Mouse (Mus musculus) gastrocnemius, postnatal 10 days (tissue): ENCODE data around the gene Tmem14a. TPM values are rescaled to one million over a fixed set of nuclear protein-coding genes. Genes with fewer than 3 reads are reported as not detected.
"Not testable (repeated sequence)": the region's sequence is repeated elsewhere in the genome, so short reads cannot be mapped to it uniquely, and the experiment has no call there.

Experiments
- DNase-seq: peaks from one replicate; pipeline ENCODE4 v3.0.0; 2021; ENCODE audit warnings: mixed read lengths
- total RNA-seq, 2 experiments: library from RNA; stranded (reverse); gene quantifications; 2 replicates each; pipeline ENCODE4 v1.2.3; 2021

Tmem14a gene
- total RNA-seq, 2 experiments from 2014 or later, result 2.0 to 2.8 TPM

DNA sequence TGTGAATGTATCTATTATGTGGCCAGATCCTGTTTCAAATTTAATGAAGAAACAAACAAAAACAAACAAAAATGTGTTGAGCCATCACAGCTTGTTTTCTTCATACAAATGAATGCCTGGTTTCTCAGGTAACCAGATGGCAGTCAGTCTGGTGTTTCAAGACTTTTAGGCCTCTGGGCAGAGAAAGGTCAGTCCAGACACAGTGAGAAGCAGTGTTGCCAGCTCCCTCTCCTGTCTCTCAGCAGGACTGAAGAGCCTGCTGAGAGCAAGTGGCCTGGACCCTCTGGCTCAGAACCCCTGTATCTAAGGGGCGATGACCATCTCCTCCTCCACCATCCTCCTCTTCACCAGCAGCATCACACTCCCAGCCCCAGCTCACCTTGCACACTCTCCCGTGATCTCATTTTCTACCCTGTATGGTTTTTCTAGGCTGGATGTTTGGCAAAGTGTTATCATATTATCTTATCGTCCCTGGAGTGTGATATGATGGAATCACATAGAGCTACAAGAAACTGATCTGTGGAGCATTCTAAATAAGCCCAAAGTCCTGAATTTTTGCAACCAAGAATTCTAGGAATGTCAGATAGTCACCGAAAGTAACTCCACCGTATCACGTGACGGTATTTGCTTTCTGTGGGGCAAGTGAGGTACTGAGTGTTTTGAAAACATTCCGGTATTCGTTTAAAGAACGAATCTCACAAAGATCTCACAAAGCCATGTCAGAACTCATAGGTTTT lies 34.4 kb downstream of the Tmem14a start:
- DNase-seq, result no peak

DNA sequence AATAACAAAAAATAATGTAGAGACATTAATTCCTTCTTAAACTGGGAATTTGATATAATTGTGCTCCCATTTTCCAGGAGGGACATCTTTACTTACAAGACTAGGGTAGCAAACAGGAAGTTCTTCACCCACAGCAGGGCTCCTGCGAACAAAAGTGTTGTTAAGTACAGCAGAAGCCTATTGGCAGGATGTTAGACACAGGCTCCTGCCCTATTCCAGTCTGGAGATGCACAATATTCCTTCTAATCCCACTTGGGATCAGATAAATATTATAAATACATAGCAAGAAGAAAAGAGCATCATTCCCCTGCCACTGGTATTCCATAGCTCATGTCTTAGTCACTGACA lies 34.9 kb downstream of the Tmem14a start:
- no peak for DNase-seq

DNA sequence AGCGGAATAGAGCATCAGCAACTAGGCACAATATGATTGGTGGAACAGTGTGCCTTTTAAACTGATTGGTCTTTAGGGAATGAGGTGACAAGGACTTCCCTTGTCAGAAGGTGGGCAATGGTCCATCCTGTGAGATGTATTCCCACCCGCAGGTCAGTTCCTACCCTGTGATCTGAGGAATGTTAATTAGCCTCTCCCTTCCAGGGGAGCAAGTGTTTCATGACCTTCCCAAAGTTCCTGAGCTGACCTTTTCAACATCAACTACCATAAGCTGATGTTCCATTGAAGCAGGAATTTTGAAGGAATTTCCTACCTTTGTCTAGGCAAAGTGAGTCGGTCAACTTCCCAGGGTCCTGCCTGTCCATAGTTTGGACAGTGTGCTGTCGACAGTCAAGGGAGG lies 35.5 kb downstream of the Tmem14a start:
- no peak for DNase-seq

DNA sequence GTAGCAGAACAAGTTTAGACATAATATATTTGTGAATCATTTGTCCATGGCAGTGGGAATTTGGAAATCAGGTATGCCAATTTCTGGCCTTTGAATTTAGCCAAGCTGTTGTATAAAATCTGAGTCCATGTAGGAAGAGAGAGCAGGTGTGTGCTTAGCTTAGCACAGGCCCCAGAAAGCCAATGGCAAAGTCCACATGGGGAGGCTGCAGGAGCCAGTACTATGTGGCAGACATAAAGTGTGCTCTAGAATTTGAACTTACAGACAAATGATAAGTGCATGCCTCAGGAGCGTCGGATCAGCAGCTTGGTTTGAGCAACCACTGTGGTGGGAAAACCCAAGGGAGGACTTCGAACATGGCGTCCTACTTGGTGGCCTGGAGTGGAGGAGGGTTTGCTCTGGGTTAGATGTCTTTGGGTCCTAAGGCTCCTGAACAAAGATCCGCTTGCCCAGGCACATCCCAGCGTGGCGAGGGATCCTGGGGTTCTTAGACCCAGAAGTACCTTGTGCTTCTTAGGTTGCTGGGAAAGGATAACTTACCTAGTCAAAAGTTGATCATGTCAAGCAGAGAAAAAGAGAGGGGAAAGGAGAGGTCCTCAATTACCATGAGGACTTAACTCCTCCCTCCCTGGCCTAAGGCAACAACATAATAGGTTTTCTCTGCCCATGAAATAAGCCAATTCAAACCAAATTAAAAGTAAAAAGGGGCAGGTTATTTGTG lies 37.4 kb downstream of the Tmem14a start:
- DNase-seq, result no peak

DNA sequence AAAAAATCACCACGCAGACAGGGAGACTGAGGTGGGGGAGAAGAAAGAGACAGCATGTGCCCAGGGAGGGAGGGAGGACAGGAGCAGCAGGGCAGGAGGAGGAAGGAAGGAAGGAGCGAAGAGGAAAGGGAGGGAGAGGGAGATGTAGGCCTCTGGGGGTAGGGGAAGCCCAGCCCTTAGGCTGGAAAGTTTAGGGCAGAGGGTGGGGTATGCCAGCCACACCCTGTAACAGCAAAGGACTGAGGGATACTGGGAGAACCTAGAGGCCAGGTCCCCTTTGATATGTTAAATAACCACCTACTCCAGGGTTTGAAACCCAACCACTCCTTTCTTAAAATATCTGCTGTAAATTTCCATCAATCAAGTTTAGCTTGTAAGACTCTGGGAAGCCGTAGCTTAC lies 38.0 kb downstream of the Tmem14a start:
- DNase-seq, result no peak

DNA sequence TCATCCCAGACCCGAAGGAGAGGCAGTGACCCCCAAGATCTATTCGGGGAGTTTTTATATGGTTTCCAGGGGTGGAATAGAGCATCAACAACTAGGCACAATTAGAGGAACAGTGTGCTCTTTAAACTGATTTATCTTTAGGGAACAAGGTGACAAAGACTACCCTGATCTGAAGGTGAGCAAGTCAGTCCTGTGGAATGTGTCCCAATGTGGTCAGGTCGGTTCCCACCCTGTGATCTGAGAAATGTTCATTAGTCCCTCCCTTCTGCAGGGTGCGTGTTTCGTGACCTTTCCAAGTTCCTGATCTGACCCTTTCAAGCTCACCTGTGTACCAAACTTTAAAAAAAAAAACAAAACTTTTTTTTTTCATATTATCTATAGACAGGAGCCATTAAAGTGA lies 38.5 kb downstream of the Tmem14a start:
- DNase-seq, result no peak

DNA sequence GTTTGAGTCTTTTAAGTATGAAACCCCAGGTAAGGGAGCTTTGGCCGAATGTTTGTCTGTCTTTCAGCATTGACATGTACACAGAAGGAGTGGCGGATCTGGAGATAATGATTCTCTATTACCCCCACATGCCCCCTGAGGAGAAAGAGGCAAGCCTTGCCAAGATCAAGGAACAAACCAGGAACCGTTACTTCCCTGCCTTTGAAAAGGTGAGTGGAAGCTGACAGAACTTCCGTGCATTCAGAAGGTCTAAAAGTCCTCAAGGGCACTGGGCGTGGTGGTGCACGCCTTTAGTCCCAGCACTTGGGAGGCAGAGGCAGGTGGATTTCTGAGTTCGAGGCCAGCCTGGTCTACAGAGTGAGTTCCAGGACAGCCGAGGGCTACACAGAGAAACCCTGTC lies 41.6 kb downstream of the Tmem14a start:
- DNase-seq, result not testable (repeated sequence)

DNA sequence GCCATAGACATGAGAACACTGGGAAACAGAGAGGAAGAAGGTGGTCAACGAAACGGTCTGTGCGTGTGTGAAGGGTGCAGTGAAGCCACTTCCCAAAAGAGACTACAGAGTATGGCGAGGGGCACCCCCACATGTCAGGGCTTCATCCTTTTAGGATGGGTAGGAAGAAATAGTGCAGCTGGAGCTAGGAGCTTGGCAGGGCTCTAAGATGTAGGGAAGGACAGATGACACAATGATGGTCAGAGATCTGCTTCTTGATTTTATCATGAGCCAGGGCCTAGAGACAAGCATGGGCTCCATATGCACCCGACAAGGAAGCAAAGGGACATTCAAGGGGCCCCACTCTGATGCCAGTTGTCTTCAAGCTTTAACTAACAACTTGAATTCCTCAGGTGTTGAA lies 44.0 kb downstream of the Tmem14a start:
- DNase-seq, result no peak

DNA sequence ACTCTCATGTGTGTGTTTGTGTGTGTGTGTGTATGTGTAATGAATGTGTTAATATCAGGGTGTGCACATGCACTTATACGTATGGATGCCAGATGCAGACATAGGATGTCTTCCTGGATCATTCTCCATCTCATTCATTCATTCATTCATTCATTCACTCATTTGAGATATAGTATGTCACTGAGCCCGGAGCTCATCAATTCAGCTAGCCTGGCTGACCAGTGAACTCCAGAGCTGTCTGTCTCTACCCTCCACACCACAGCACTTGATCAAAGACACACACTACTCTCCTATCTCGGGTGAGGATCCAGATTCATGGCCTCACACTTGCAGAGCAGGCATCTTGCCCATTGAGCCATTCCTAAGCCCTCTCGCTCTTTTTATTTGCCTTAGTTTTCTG lies 45.6 kb downstream of the Tmem14a start:
- no peak for DNase-seq

DNA sequence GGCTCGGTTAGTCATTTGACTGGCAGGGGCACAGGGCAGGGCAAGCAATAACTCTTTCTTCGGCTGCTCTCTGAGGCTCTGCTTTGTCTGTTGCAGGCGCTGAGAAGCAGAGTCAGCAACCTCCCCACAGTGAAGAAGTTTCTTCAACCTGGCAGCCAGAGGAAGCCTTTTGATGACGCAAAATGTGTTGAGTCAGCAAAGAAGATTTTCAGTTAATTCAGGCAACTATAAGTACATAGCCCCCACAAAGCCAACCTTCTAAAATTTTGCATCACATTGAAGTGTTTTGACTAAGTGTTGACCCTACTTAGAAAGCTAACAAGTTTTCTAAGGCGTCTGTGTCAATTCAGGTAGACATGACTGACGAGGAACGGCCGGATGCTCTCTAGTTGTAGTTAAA lies 46.4 kb downstream of the Tmem14a start:
- no peak for DNase-seq

DNA sequence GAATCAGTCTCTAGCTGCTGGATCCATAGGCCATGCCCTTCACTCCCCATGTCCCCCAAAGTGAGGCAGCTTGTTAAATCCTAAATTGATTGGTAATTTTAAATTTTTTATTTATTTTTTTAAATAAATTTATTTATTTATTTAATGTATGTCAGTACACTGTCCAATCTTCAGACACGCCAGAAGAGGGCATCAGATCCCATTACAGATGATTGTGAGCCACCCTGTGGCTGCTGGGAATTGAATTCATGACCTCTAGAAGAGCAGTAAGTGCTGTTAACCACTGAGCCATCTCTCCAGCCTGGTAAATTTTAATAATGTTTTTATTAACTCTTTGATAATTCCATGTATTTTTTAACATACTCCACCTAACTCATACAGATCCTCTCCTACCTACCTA lies 48.4 kb downstream of the Tmem14a start:
- DNase-seq, result no peak

DNA sequence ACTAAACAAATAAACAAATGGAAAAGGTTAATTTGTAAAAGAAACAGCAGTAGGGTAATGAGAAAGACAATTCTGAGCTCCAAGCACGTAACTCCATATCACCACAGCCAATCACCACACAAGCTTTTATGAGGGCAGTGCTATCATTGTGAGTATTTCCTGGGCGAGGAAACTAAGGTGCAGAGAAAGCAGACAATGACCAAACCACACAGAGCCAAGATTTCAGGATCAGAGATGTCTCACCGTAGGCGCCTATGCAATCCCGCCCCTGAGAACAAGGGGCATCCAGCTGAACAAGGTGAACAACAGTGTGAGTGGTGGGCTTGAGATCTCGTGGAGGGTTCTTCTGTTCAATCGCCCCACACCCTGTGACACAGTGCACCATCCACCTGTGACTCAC lies 49.1 kb downstream of the Tmem14a start:
- DNase-seq, result not testable (repeated sequence)

DNA sequence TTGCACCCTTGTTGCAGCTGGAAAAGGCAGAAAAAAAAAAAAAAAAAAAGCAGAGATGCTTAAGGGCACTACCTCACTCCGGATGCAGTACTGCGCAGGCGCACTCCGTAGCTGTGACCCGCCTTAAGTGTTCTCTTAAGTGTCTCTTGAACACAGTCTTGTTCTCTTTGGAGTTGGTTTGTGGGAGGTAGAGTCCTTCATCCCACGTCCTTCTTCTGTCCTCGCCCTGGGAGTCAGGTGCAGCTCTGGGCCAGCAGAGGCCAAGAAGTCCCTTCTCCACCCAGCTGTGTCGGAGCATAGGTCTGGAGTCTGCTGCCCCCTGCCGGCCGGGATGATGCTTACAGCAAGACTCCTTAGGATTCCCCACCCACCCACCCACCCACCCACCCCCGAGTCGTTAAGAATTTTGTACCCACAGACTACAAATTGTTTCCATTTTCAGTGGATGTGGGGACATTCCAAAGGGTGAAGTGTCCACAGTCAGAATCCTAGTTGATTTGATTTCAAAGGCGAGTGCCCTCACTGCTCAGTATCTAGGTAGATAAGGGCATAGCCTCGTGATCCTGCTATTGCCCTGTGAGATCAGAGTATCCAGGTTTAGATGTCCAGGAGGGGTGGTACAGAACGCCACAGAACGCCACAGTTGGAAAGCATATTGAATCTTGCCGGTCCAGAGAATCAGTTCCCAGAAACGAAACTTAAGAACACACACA lies 53.1 kb downstream of the Tmem14a start:
- peak; percentile 85 for DNase-seq

DNA sequence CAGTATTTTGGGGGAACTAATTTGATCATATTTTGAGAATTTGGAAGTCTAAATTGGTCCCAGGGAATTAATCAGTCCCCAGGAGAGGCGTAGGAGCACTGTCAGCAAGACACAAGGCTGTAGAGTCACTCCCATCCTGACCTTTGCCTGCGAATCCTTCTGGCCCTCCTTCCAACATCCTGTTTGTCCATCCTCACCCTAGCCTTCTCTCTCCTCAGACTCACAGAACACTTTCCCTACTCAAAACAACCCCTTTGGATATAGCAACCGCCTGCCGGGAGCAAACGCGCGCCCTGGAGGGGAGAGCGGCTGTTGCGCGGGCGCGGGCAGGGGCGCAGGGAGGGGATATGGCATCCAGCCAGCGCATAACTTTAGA lies 53.7 kb downstream of the Tmem14a start:
- DNase-seq, result peak; percentile 22

DNA sequence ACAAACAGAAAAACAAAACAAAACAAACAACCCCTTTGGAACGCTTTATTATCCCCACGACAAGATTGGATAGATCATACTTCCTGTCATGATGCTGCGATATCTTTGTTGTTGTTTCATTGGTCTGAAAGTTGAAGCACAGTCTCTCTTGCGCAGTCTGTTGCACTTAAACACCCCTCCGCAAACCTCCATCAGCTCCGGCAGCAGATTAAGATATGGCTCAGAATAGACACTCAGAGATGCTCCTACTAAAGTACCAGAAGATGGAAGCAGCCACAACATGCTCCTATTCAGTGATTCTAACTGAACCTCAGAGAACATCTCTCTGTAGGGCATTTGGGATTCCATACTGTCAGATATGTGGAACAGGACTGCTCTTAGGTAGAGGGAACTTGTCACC lies 54.7 kb downstream of the Tmem14a start:
- no peak for DNase-seq

DNA sequence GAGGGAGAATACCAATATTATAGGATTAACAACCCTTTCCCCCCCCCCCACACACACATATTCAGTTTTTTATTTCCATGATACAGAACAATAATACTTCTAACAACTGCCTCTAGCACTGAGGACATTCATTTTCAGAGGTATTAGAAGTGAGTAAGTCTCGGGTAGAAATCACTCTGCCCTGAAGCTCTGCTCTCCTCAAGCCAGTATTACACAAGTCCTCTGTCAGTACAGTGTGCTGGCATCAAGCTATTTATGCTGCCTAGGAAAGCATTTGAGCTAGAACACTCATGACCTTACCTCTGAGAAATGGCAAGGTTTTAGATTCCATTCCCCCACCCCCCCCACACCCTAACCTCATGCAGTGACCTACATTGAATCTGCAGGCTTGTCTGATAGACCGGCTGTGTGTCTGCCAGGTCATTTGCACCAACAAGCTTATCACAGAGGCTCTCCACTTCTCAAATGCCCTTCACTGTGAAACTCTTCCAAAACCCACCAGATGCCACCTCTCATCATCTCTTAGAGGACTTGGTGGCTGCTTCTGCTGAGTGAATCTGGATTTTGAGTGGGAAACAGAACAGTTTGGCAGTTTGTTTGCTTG lies 56.2 kb downstream of the Tmem14a start:
- no peak for DNase-seq

DNA sequence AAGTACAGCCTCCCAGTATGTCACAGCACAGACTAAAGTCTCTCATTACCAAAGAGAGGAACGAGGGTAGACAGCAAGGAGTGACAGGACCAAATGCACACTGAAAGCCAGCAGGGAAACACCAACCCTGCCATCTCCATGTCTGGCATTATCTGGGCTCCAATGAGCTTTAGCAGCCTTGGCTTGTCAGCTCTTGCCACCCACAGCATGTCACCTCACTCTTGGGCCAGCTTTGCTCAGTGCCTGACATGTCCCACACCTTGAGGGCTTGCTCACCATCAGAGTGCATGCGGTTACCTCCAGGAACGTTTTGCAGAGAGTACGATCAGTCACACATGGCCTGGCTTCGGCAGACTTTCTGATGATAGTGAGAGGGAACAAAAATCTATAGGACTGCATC lies 57.0 kb downstream of the Tmem14a start:
- not testable (repeated sequence) for DNase-seq

DNA sequence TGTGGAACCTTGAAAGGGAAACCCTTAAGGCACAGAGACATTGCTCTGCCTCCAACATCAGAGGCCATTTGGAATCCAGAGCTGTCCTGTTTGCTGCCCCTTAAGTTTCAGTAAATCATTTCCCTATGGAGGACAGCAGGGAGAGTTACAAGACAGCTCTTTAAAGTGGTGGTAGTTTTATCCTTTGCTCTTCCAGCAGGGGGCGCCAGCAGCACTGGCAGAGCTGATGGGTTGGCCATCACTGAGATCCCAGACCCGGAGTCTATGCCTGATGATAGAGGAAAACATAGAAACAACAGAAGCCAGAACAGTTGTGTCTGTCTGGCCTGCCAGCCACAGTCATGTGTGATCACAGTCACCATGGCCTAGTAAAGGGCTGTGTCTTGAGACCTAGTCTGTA lies 57.8 kb downstream of the Tmem14a start:
- DNase-seq, result not testable (repeated sequence)

Other genes with a start within 250 kb of the Tmem14a start
- 10 to 100 TPM; 10.6 to 19.5 TPM for gene Tram2, start 139.3 kb upstream of the Tmem14a start, total RNA-seq
- gene Gsta3, start 22.0 kb downstream of the Tmem14a start, total RNA-seq, result under 1 TPM in 1 of 2 experiments, not detected in 1; 0.61 TPM
- gene Khdc1a, start 131.1 kb downstream of the Tmem14a start, total RNA-seq, result not detected
- not detected for gene Khdc1c, start 149.8 kb downstream of the Tmem14a start, total RNA-seq
- not detected for gene Khdc1b, start 165.0 kb downstream of the Tmem14a start, total RNA-seq